8 mouse cellular contexts compared by ENCODE assay signal in genomic region chr7:75848115-75848775, GRCm38 (mm10). TPM values are rescaled to one million over a fixed set of nuclear protein-coding genes. Genes with fewer than 3 reads are reported as not detected.
DNase-seq lines count a peak whose midpoint lies in the region; ATAC-seq lines count a peak whose summit lies in the region.

TSS of gene Klhl25 (plus strand) at chr7:75848310.

- H3K4me3 ChIP-seq in heart, embryonic 10.5 days, result peak within 1 kb of the TSS; percentile 87
- H3K4me3 ChIP-seq in kidney, embryonic 15.5 days (replicated peaks), result peak within 1 kb of the TSS; percentile 98

- peak within 1 kb of the TSS; percentile 94 for H3K9ac ChIP-seq in kidney, embryonic 15.5 days

- peak within 1 kb of the TSS; percentile 94 for H3K27ac ChIP-seq in heart, embryonic 10.5 days
- peak within 1 kb of the TSS; percentile 93 for H3K27ac ChIP-seq in kidney, embryonic 15.5 days

- H3K9me3 ChIP-seq in heart, embryonic 10.5 days, result no peaks in the 10 kb centered on the region
- H3K9me3 ChIP-seq in kidney, embryonic 15.5 days (replicated peaks), result no peaks in the 10 kb centered on the region

- no peaks in the 10 kb centered on the region for H3K27me3 ChIP-seq in heart, embryonic 10.5 days (ENCODE audit: insufficient read depth, poor library complexity, severe bottlenecking)
- no peaks in the 10 kb centered on the region for H3K27me3 ChIP-seq in kidney, embryonic 15.5 days

- DNase-seq in B cell, adult 2 months, result peak; percentile 92 to 93
- peak; percentile 99 for DNase-seq in brain, adult 2 months (ENCODE audit: low read depth, low spot score)
- DNase-seq in heart, embryonic 10.5 days (ENCODE audit: low spot score), result peak; percentile 99
- DNase-seq in liver, result peak; percentile 97
- DNase-seq in spleen, postnatal 4 days (ENCODE audit: low spot score in 2 of 2), result peak; percentile 97

- under 1% methylated on average over 60 of the region's 60 CpGs for WGBS in heart, embryonic 10.5 days
- WGBS in kidney, embryonic 15.5 days, result under 1% methylated on average over 60 of the region's 60 CpGs

- ATAC-seq in erythroblast, adult 5-6 weeks (replicated peaks; ENCODE audit: low FRiP score, poor library complexity, severe bottlenecking), result peak; percentile 96
- ATAC-seq in kidney, embryonic 15.5 days (replicated peaks; ENCODE audit: low FRiP score), result peak; percentile 98
- peak; percentile 100 for ATAC-seq in monocyte, adult 5-6 weeks (replicated peaks; ENCODE audit: insufficient number of reproducible peaks, low FRiP score, low TSS enrichment, poor library complexity, severe bottlenecking)

- peak within 1 kb of the TSS; percentile 86 for H3K4me2 ChIP-seq in kidney, embryonic 15.5 days

- H3K4me1 ChIP-seq in heart, embryonic 10.5 days, result peaks cover 29% of the 10 kb centered on the region
- peaks cover 28% of the 10 kb centered on the region for H3K4me1 ChIP-seq in kidney, embryonic 15.5 days

- peaks cover 16% of the 10 kb centered on the region; the same call in 1 of the 2 replicates for H3K36me3 ChIP-seq in heart, embryonic 10.5 days
- peaks cover 9% of the 10 kb centered on the region; the same call in 1 of the 2 replicates for H3K36me3 ChIP-seq in kidney, embryonic 15.5 days

RNA-seq across cellular contexts. Expression of gene Klhl25, which starts in this region (rescaled TPM):
- total RNA-seq in erythroblast, adult 5-6 weeks (2015; ENCODE audit: low replicate concordance), result 74.7 and 77.5 TPM in 2 replicates
- 189 and 190 TPM in 2 replicates for total RNA-seq in erythroblast, adult 5-6 weeks (2017; ENCODE audit: low replicate concordance)
- 12.7 and 15.0 TPM in 2 replicates for polyA plus RNA-seq in heart, embryonic 10.5 days (2016; fragmentation: Nextera tagmentation; extraction: Ambion mirVana)
- polyA plus RNA-seq in kidney, embryonic 15.5 days (2015; fragmentation: Nextera tagmentation; extraction: Ambion mirVana), result 15.4 and 16.9 TPM in 2 replicates
- 5.6 to 24.9 TPM (median 7.3 TPM) in 3 replicates for total RNA-seq in monocyte, adult 5-6 weeks (2017)

Comparison
In these comparisons a context has a peak if more than half of its experiments do, and no peak if none do; other contexts are left out.
1. Peak in every context shown above with its lines: DNase-seq, ATAC-seq, H3K4me3 ChIP-seq and H3K27ac ChIP-seq.